Mouse (Mus musculus) spleen, postnatal 14 days (tissue): ENCODE results near the gene Heatr3.
"Not testable (repeated sequence)": the region's sequence is repeated elsewhere in the genome, so short reads cannot be mapped to it uniquely, and the experiment has no call there.

Experiments used
- DNase-seq, 2 experiments: peaks; one replicate each; pipeline ENCODE4 v3.0.0; 2021 to 2022; ENCODE audit warnings: low spot score in 2 of 2

Gene Heatr3

GRCm38 (mm10) chr8:88185716-88186115, 48.1 kb downstream of the Heatr3 start:
- no peak for DNase-seq

- DNase-seq: no peak
Measured at GRCm38 (mm10) chr8:88197328-88197727, 59.7 kb downstream of the Heatr3 start.

GRCm38 (mm10) chr8:88198551-88198944, 60.9 kb downstream of the Heatr3 start:
- peak in 1 of 2 experiments; percentile 1 for DNase-seq

GRCm38 (mm10) chr8:88198945-88199571, 61.4 kb downstream of the Heatr3 start, which contains the start of gene Tent4b:
Tent4b (plus strand) TSS chr8:88199213.
- DNase-seq: peak; percentile 82 to 90

GRCm38 (mm10) chr8:88199700-88200601, 62.3 kb downstream of the Heatr3 start:
- peak; percentile 27 to 50 for DNase-seq

- no peak for DNase-seq
Measured at GRCm38 (mm10) chr8:88200724-88201495, 63.3 kb downstream of the Heatr3 start.

- DNase-seq: no peak
Measured at GRCm38 (mm10) chr8:88201641-88202040, 64.0 kb downstream of the Heatr3 start.

- no peak for DNase-seq
Measured at GRCm38 (mm10) chr8:88206016-88206415, 68.4 kb downstream of the Heatr3 start.

GRCm38 (mm10) chr8:88207121-88207821, 69.6 kb downstream of the Heatr3 start:
- DNase-seq: no peak

- DNase-seq: not testable (repeated sequence)
Measured at GRCm38 (mm10) chr8:88209930-88210827, 72.5 kb downstream of the Heatr3 start.

GRCm38 (mm10) chr8:88221353-88221752, 83.7 kb downstream of the Heatr3 start:
- DNase-seq: no peak
